Mouse (Mus musculus) lung, postnatal 0 days (tissue): ENCODE results near the gene Fam124a.

ENCODE experiments used
- CTCF ChIP-seq: IDR thresholded peaks from 2 replicates; pipeline ENCODE4 v1.5.1; 2016; ENCODE audit warnings: antibody characterized with exemption, mild to moderate bottlenecking
- EP300 ChIP-seq: IDR thresholded peaks from 2 replicates; pipeline ENCODE4 v1.6.1; 2016; ENCODE audit warnings: antibody characterized with exemption, mild to moderate bottlenecking, control low read depth

DNA sequence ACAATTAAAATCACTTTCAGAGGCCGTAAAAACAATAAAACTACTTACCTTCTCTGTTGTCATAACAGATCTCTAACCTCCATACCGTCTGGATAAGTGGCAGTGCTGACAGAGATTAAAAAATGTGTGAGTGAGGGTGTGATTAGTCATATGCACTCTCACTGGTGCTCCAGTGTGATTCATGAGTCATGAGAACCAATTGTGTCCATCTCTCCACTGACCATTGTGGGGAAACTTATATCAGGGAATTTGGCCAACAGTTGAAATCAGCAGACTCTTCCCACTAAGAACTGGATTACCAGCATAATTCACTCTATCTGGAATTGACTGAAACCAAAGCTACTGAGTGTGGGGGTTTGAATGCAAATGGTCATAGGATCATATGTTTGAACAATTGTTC is 24.6 kb upstream of the Fam124a start:
- TF ChIP-seq CTCF = no peak
- no peak for TF ChIP-seq EP300
